Mouse (Mus musculus): ENCODE measurements around the gene Ncf4.

DNA sequence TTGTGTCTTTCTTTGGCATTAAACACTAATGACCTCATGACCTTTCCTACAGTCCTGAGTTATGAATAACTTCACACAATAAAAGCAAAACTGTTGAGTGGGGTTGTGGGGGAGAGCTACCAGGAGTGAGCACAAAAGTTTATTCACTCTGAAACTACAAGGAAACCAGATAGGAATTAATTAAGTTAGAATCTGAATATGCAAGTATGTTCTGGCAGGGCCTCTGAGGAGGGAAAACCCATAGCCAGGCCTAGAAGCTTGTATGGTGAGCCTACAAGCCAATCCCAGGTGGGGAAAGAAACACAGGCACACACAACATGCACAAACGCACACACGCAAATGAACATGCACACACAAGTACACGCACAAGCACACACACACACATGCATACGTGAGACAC, 58.1 kb downstream of the Ncf4 start:
- TF ChIP-seq CTCF (IDR thresholded peaks at IDR 0.05) (no peak), EP300 (IDR thresholded peaks at IDR 0.05; ENCODE audit: insufficient read depth, low read depth, low read length) (no peak)
